Mouse (Mus musculus) lung, adult 2 months (tissue): ENCODE results near the gene Gadd45b.

ENCODE experiments used
- CTCF ChIP-seq: fragments of 200-500 bp; IDR thresholded peaks from 2 replicates; pipeline ENCODE4 v1.5.1; 2011; ENCODE audit warnings: mild to moderate bottlenecking, low read length, control low read depth; ENCODE audit not compliant: insufficient read depth
- POLR2A ChIP-seq: fragments of 200-500 bp; IDR thresholded peaks from 2 replicates; pipeline ENCODE4 v1.6.1; 2011; ENCODE audit warnings: low read depth, mild to moderate bottlenecking, control low read depth, low read length, borderline replicate concordance; ENCODE audit errors: extremely low read depth

GRCm38 (mm10) chr10:80904004-80904693, 25.7 kb upstream of the Gadd45b start:
- TF ChIP-seq POLR2A (no peak), CTCF (no peak)
